Mouse (Mus musculus): ENCODE data around the gene Cog5.

Cog5 gene

DNA sequence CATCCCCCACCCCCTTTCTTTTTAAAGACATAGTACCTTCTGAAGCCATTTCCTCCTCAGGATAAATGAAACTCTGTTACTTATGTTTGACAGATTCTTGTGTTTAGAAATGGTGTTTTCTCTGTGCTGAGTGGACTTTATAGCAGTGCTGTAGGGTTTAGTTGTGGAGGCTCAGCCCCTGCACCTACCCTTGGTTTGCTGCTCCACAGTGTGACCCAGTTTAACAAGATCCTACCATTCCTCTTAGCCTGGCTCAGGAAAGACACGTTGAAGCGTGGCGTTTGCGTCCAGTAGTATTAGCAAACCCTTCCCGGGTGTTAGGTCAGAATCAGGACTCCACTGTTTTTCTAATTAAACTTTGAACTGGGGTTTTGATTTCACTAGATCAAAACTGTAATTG is 241.6 kb downstream of the Cog5 start:
- no peak for DNase-seq

DNA sequence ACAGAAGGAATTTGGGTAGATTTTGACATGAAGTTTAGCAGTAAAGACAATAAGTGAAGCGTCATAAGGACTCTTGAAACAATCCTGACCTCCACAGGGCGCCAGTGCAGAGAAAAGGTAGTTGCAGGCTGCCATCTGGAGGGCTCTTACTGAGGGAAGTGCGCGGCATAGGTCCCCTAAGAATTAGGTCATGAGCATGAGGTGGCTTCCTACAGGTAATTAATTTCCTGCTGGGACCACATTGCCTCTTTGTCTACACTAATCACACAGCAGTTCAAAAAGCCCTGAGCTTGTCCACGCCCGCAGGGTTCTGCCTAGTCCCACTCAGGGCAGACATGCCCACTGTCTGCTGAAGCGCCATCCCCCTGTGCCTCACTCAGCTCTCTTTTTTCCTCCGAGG is 242.3 kb downstream of the Cog5 start:
- DNase-seq = no peak

DNA sequence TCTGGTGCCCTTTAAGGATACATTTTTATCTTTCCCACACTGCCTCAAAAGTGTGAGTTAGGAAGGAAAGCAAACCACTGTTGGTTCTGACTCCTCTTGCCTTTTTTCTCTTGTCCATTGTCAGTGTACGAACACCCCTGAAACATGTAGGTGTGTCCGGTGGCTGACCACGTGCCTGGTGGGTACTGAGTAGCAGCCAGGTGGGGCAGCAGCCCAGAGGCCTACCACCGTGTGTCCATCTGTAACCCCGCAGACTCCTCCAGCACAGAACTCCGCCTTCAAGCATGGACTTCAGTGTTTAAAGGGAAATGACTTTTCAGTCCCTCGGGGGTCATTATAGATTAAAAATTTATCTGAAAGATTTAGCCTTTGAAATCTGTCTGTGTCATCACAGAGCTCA is 242.8 kb downstream of the Cog5 start:
- DNase-seq = no peak

DNA sequence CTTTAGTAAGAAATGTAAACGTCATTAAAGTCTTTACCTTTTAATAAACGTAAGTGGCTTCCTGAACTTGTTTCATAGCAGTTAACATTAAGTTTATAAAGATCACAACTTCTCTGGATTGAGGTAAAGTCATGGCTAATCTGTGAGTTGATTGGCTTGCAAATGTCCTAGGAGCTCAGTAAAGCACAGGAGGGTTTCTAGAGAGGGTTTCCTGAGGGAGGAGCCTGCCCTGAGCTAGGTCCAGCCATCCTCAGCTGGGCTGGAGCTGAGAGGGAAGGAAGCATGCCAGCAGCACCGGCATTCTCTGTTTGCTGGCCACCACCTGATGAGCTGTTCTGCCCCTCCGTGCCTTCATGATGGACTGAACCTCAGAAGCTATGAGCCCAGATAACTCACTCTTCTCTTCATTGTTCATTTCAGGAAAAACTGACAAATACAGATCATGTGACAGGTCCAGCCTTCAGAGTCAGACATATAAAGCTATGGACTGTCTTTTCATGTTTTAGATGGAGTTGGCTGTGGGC is 245.8 kb downstream of the Cog5 start:
- peak; percentile 90 for DNase-seq

DNA sequence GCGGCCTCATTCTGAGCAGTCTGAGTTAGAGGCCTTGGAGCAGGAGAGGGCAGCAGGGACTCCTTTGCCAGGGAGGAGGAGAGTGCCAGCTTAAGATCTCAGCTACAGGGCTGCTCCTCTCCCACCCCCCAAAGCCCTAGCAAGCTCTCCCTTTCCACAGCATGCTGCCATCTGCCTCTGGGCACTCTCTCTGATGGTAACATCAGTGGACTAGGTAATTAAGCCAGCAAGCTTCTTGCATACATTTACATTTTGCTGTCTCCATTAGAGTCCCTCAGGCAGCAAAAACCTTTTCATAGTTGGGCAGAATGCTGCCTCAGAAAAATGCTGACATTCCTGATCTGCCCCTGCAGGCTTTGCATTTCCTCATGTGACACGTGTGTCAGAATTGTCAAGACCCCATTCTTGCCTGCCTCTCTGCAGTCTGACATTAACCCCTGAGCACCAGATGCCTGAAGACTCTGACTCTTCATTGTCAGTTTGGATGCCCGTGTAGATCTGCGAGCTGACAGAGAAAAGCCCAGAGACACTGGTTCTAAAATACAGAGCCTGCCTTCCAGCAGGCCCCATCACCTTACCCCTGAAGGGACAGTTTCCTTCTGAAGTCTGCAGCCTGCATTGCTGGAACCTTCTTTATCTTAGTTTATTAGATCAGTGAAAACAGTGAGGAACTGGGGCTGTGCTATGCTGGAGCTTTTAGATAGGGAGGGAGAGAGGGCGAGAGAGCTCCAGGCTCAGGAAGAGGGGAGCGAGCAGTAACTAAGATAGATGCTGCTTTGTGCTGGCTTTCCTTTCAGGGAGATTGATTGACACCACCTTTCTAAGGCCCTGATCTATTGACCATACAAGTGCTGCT is 251.3 kb downstream of the Cog5 start:
- DNase-seq = peak; percentile 84

DNA sequence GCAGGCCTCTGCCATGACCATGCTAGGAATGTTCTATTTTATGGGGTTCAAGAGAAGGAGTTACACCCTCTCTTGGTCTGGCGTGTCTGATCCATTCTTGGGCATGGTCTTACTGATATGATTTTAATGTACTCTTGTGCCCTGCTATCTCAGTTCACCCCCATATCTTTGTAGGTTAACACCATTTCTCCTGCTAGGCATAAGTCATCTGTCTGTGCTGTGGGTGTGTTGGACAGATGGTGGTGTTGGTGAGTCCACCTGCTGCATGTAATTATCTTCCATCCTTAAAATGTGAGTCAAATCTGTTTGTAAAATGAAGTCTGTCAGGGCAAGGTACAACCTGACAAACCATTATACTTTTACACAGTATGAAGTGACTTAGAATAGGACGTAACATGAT is 252.8 kb downstream of the Cog5 start:
- DNase-seq = peak; percentile 27

DNA sequence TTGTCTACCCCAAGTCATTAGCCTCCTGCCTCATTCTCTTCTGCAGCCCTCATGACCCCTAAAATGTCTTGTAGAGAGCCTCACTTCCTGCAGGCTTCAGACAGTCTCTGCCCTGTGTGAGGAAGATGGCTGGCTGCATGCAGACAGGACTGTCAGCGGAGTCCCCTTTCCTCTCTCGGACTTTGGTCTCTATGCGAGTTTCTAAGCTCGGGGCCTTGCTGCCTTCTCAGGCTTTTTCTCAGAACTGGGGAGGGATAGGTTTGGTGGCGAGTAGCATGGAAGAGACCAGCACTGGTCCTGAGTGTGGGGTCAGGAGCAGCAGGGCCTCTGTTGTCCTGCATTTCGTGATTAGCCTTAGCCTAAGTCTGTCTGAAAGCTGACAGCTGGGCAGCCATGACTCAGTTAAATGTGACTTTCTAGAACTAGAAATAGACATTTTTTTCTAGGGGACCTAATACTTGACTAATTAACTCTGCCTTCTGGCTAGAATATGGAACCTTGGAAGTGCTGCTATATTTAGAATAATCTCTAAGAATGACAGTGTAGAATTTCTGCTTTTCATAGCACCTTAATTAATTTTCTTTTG is 258.4 kb downstream of the Cog5 start:
- peak; percentile 71 for DNase-seq

DNA sequence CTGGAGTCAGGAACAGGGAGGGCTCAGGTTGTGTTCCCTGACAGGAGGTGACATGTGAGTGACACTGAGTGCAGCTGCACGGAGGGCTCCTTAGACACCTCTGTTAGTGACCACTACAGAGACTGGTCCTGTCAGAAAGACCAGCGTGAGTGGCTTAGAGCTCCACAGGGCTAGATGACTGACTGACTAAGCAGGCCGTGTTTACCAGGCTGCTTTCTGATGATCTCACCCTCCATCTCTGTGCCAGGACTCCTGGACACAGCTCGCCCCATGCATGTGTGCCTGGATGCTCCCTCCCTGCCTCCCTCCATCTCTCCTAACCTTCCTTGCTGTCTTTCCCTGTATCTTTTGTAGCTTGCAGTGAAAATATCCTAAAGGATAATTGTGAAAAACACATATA is 258.9 kb downstream of the Cog5 start:
- peak; percentile 94 for DNase-seq

DNA sequence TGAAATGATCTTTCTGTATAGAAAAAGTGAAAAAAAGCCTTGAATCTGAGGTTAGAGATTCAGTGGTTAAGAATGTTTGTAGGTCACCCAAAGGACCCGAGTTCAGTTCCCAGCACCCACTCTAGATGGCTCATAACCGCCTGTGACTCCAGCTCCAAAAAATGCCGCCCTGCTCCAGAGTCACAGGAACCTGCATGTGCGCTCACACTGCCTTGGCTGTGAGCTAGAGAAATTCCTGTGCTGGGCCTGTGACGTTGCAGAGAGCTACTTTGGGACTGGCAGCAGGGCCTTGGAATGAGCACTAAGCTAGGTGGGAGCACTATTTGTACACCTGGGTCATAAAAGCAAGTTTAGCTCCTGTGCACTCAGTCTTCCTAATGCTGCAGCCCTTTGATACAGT is 262.0 kb downstream of the Cog5 start:
- peak; percentile 93 for DNase-seq

DNA sequence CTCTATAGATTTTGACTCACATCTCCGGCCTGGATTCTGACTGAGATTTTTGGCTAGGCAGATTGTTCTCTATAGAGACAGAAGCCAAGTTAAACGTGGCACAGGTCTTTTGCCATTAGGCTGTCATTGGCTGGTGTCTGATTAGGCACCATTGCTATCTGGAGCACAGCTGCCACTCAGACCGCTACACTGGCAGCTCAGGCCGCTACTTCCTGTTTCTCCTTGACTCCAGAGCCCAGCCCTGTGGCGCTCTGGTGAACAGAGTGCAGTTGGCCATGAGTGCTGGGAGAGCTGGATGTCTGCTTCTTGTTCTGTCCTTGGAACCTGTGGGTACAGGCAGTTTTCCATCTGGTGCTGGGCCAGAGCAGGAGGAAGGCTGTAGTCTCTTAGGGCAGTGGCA is 262.6 kb downstream of the Cog5 start:
- DNase-seq = peak; percentile 99

DNA sequence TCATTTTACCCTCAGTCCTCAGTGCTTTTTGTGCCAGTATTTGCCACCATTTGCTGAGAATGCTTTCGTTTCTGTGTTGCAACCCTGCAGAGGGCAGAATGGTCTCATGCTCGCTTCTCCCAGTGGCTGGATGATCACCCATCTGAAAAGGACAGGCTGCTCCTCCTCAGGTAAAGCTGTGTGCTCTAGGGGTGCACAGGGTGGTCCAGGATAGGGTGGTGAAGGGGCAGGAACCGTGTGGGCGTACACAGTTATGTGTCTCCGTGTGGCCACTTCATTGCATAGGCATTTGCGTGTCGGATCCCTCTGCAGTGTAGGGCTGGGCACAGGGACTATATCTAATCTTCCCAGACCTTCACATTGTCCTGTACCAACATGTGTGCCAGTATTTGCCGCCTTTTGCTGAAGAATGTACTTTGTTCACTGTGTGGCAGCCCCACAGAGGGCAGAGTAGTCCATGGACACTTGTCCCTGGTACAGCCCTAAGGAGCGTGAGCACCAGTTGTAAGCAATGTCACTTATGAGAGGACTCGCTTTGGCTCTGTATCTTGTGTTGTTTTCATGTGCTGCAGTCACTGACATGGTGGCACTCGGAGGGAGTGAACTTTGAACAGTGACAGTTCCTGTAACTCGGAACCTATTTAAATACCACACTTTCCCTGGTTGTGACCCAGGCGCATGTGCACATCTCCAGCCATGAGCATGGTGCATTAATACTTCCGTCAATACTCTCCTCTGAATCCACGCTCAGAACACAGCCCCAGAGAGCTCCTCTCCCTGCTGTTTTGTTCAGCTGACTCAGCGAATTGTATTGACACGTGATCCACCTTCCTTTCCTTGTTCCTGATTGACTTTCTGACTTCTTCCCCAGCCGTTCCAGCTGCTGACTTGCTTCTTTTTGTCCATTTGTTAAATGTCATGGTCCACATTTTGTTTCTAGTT is 266.1 kb downstream of the Cog5 start:
- peak; percentile 89 for DNase-seq

DNA sequence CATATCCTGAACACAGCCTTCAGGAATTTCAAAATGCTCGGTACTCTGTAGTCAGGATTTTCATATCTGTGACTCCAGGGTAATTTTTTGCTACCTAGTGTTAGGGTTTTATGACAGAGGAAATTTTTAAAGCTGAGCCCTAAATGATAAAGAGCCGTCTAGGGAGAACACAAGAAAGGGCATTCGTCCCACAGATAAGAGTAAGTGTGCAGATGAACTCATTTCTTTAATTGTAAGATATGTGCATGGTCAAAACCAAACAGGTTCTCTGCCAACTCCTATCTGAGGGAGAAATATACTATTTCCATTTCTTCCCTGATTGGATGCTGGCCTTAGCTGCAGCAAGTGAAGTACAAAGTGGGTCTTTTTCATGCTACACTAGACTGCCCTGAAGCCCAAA is 269.5 kb downstream of the Cog5 start:
- DNase-seq = no peak

DNA sequence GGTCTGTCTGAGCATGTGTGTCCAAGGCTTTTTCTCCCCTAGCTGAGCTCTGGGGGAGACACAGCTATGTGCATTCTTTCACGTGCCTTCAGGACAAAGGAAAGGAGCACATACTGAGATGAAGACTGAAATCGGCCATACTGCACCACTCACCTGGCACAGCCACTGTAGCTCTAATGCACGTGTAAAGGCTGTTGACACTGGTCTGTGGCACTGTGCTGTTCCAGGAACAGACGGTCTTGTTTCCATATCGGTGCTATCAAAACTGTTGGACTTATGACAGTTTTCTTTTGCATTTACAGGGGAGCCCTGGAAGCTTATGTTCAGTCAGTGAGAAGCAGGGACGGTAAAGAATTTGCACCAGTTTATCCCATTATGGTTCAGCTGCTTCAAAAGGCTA is 270.7 kb downstream of the Cog5 start:
- peak; percentile 79 for DNase-seq

DNA sequence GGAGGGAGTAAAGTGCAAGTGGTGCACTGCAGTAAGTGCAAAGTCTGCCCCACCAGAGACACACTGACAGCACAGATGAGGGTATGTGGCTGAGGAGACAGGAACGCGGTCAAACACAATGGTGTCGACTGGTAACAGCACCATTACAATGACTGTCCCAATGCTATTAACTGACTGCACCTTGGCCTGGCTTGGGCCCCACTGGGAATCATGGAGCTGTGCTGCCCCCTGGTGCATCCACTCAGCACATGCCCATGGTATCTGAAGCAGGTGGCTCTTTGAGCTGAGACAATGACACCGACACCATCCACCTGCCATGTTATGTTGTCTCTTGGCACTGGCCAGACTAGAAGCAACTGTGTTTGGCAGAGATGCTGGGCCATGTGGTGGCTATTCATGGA is 272.0 kb downstream of the Cog5 start:
- DNase-seq = peak; percentile 98

DNA sequence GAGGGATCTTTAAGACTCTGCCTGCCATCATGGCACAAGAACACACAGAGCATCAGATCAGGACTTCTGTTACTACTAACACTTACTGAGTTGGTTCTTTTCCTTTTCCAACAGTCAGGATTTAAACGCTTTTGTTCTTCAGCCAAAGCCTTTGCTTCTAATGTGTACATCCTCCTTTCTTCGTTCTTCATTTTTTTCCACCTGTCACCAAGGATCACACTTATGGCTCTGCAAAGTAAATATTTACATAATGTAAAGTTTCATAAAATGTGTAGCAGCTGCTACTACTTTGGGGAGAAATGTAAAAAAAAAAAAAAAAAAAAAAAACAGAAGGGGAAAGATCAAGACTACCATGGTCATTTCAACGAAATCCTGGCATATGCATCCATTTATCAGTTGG is 273.8 kb downstream of the Cog5 start:
- DNase-seq = no peak

DNA sequence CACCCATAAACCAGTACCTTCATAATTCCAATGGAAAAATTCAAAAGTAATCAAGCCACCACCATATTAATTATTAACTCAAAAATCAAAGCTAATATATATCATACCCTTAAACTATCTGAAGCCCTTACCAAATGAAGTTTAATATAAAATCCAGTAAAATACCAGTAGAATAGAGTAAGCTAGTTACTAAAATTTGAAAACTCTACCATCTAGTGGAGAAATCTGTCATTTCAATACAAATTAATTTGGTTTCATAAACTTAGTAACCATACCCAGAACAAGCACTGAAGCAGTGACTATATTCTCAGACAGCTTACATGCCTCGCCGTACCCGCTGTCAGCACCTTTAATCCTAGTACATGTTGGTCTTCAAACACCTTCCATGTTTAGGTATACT is 277.1 kb downstream of the Cog5 start:
- DNase-seq = no peak

DNA sequence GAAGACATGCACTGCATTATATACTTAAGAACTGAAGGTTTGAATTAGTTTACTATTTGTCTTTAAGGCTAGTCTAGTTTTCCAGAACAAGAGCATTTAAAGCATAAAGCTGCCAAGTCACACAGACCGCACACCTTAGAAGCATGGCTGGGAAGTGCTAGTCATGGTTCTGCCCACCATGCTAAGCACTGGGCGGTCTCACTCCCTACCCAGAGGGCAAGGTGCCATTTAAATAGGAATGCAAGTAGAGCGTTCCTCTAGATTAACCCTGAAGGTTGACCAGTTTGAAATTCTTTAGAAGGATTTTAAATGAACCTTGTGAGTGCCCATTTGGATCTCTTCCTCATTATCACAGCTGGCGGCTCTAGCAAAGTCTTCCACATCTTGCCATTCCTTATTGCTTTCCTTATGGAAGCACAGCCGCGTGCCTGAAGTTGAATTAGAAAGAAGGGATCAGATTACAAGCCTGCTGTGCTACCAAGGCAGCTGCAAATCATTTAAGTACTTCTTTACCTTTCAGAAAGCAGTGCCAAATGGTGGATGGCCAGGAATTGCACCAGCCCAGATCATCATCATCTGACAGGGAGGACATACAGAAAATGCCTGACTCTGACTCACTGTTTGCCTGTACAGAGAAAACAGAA is 282.1 kb downstream of the Cog5 start:
- no peak for DNase-seq

DNA sequence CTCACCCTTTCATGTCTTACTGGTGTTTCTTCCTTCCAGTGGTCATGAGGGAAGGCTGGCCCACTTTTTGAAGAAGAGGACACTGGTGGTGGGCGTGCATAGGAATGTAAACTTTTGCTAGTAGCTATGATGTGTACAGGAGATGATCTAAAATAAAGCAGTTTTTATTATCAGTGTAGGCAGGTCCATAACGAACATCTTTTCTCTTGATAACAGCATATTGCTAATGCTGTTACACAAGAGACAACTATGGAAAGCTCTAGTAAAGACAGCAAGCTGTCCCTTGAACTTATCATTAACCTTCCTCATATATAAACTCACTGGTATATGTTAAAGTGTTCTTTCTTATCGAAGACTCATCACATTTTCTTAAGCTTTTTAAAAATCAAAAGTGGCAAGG is 282.9 kb downstream of the Cog5 start:
- no peak for DNase-seq

DNA sequence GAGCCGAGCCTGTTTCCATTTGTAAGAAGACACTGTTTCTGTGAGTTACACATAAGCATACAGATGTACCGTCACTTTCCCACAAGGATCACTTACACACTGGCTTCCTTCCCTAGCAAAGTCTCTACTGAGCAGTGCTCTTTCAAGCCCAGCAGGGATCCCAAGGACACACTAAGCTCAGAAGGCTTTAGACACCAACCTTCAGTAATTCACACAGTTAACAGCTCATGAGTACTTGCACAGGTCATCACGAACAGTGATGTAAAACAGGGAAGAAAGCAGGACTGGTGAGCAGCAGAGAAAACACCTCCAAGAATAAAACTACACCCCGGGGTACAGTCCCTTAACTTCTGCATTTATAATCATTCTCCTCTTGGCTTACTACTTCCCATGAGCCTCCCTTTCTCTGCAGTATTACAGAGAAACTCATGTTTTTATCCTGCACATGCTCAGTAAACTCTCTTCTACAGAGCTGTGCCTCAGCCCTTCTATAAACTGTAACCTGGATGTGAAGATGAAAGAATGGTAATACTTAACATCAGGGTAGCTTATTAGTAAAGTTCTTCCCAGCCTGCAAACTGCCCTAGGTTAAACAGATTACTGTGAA is 283.8 kb downstream of the Cog5 start:
- DNase-seq = no peak

DNA sequence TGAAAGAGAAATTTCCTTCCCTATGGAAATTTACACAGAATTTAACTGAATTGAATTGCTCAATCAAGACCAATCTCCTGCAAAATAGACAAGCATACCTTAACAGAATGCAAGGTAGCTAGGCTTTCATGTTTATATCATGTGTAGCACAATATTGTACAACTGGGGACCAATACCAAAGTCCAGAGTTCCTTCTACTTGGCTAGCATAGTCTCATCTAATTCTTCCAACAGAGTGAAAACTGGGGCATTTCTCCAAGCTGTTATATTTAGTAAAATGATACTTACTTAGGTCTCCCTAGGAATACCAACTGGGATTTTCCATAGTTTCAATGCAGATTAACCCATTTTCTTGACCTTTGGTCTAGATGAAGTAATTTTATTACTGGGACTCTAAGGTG is 284.4 kb downstream of the Cog5 start:
- DNase-seq = no peak

DNA sequence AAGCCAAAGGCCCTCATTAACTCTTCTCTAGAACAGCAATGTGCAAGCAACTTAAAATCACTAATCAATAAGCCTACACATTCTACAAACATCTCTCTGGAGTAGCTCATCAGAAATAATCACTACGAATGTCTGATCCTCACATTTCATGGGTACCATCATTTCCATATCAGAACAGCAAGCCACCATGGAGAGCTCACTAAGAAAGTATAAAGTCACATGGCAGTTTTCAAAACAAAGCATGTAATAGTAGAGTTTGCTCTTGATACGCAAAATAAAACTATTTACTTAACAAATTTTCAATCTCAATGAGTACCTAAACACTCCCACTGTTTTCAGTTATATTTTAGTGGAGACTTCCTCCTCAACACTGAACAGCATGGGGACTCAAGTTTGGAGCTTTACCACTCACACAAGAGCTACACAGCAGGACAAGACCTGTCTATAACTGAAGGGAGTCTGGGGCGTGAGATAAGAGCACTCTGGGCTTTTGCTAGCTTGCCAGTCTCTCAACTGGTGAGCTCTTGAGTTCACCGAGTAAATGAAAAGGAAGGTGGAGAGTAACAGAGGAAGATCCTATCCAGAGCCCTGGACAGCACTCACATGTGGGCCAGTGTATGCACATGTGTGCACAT is 288.5 kb downstream of the Cog5 start:
- DNase-seq = no peak

DNA sequence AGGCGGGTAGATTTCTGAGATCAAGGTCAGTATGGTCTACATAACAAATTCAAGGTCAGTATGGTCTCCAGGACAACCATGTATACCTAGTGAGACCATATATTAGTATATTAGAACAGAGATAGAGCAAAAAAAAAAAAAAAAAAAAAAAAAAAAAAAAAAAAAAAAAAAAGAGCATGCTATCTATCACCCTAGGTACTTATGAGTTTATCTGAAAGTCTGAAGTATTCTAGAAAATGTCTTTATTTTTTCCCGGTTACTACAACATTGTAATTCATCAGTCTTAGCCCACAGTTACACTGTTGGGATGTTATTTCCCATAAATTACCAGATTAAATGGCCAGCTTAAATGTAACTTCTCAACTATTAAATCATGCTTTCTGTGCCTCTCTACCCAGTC is 289.7 kb downstream of the Cog5 start:
- DNase-seq = no peak

Data from heart, adult 11 months (tissue).